Mouse (Mus musculus) right cerebral cortex, postnatal 4 days (tissue): Measurements from ENCODE around the gene Cbx6.
"Not testable (repeated sequence)": the region's sequence is repeated elsewhere in the genome, so short reads cannot be mapped to it uniquely, and the experiment has no call there.

ENCODE experiments used
- DNase-seq: peaks from one replicate; pipeline ENCODE4 v3.0.0-alpha.2; 2022

Gene Cbx6

DNA sequence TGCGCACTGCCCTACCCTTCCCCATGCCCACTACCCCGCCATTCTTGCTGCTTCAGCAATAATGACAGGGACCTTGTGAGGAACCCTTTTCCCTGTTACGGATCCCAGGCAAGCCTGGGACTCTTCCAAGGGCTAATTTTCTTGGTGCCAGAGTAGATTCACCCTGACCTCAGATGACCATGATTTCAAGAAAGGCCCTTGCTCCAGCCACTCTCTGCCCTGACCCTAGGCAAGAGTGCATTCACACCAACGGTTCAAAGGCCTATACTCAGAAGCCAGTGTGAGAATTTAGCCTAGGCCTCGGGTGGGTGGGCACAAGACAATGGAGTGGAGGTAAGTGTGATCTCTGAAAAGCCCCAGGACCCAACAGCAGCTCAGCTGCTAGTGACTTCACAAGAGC, 5.1 kb downstream of the Cbx6 start:
- DNase-seq: no peak

DNA sequence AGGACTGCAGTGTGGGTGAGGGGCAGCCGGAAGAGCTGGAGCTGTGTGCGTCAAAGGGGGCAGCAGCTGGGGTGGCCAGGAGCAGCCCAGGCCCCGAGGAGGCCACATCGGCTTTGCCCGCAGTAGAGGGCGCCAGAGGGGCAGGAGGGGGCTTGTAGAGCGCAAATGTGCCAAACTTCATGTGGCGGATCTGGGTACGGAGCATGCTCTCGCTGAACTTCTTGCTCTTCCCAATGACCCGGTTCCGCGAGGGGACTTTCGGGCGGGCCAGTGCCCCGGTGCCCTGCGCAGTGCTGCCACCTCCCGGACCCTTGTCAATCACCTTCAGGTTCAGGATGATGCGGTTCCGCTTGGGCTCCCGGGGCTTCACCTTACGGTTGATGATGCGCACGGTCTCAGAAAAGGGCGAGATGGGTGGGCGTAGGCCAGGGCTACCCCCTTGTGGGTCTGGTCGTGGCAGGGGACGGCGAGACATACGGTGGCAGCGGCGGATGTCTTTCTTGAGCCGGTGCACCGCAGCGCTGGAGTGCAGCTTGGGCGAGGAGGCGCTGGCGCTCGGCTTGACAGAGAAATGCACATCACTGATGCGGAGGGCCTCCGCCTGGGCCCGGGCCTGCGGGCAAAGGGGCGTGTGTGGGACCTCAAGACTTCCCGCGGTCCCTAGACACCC, 6.0 kb downstream of the Cbx6 start:
- DNase-seq: peak; percentile 62

DNA sequence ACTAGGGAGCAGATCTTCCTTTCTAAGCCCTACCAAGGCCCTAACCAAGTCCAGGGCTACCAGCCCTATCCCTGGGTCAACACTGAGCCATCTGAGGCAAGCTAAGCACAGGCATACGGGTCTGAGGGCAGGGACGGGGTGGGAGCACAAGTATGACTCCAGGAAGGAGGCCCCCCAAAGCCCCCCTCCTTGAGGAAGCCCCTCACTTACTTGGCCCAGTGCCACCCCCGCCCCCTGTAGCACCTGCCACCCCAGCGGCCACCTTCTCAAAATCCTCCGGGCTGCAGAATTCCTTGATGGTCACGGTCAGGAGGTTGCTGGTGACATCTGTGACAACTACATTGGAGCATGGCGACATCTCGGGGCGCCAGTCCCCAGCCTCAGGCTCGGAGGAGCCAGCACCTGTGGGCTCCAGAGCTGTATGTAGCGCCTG, 6.7 kb downstream of the Cbx6 start:
- DNase-seq: peak; percentile 36

DNA sequence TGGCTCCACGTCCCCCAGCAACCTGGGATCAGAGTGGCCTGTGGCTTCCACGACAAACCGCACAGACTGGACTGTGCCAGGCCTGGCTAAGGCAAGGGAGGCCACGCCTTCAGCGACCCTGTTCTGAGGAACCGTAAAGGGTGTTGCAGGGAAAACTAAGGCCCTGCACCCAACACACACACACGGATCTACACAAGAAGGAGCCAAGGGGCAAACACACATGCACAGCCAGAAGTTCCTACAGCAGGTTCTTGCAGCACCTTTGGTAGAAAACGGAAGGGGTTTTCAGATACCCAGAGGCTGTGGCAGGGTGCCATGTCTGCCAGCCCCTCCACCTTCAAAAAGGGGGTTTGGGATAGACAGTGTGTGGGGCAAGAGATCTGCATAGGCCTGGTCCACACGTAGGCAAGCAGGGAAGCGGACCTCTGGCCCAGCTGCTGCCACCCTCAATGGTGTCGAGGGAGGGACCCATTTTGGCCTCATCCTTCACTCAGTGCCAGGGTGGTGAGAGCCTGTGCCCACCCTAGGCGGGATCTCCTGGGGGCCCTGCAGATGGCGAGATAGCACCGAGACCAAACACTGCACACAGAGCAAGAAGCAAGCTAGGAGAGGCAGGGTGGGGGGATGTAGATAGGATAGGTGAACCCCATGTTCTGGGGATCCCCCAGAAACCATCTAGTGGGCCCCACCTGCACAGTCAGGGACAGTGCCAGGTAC, 7.3 kb downstream of the Cbx6 start:
- peak; percentile 18 for DNase-seq

DNA sequence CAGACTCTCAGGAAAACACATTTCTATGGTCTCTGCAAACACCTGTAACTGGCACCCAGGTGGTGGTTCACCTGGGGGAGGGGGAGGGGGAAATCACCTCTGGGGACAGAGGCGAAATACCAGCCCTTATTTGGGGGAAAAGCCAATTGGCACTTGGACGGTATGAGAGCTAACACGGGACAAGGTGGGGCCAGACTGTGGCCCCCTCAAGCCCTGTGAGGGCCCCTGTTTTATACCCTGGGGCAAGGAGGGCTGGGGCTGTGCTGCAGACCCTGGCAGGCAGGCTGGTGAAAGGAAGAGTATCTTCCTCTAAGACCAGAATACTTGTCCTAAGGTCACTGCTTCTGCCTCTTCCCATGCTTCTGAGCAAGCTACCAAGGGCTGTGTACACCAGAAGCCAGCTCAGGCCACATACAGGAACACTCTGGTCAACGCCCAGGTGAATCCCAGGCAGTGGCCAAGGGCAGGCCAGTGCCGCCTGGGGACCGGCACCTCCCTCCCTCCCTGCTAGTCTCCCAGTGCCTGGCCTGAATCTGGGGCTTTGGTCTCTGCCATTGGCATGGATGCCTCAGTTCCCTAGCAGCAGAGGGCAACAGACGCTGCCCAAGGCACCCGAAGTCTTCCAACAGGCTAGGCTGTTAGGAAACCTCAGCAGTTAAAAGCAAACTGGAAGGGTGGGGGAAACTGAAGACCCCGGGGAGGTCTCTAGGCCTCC, 8.1 kb downstream of the Cbx6 start:
- DNase-seq: no peak

DNA sequence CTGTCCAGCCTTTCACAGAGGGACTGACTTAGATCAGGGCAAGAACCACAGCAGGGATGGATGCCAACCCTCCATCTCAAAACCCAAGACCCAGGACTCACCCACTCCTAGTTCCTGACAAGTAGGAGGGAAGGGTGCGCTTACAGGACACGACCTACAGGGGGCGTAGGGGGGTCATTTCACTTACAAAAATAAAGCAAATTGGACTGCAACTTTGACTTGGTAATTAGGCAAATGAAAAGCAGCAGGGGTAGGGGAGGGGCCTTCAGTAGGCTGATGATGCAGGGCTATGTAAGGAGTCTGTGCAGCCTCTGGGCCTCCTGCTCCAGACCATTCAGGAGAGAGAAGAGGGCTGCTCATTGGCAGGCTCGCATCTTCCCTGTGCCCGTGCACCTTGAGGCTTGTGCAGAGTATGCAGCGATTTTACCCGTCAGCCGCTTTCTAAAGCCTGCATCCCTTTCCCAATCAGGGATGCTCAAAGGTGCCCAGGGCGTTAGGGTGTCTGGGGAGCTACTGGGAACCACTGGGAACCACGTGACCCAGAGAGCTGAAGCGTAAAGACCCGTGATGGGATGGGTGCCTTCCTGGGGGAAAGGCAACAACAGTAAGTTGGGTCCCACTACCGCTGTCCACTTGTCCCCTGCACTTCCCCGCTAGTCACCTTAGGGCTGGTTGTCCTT, 9.2 kb downstream of the Cbx6 start:
- peak; percentile 45 for DNase-seq

DNA sequence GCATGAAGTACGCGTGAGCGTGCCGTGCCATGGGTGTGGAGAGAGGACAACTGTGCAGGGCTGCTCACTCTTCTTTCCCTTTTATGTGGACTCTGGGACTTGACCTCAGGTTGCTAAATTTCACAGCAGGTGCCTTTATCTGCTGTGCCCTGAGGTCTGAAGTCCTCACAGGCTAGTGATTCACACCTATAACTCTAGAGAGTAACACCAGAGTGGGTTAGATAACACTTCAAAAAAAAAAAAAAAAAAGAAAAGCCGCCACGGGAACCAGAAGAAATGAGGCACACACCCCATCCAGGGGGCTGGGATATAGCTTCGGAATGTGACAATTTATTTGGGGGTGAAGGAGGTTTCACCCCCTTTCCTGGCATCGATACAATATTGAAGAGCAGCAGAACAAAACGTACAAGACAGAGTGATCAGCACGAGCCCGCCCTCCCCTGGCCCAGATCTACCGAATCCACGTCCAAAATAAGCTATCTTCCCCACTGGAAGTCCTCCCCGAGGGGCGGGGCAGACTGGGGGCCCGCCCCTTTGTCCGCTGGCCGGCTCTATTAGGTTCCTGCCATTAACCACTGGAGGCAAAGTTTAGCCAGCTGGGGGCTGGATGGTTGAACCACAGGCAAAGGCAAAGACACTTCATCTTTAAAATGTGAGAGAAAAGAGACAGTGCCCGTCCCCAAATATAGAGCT, 10.8 kb downstream of the Cbx6 start:
- DNase-seq: no peak

DNA sequence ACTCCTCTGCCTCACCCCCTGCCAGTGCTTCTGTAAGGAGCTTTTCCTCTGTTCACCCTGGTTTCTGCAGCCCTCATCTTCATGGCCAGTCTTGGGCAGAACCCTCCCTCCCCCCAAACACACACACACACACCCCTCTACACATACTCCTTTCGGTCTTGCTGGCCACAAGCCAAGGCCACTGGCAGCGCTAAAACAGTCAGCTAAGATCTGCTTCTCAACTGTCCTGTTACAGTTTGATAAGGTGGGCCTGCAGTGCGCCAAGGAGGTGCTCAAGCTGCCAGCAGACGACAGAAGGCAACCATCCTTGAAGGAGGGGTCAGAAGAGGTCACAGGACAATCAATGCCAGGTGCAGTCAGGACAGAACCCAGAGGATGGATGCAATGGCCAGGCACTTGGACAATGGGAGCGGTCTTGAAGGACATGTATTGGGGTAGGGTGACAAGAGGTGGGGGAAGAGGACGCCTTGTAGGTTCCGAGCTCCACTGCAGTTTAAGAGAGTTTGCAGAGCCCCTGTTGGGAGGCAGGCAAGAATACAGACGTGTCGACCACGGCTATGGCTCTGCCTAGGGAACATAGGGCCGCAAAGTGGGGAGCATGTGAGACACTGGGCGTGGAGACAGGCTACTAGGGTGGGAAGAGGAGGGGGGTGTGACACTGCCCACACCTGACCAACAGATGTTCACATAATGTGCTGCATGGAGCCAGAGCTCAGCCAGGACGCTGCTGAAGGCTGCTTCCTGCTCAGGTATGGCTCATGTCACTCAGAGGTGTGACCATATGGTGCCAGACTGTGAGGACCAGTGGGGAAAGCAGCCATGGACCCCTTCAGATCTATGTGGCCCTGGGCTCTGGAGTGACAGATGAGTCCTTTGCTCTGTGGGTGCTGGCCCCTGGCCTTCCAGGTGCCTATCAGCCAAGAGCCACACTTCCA, 12.0 kb downstream of the Cbx6 start:
- DNase-seq: peak; percentile 34

DNA sequence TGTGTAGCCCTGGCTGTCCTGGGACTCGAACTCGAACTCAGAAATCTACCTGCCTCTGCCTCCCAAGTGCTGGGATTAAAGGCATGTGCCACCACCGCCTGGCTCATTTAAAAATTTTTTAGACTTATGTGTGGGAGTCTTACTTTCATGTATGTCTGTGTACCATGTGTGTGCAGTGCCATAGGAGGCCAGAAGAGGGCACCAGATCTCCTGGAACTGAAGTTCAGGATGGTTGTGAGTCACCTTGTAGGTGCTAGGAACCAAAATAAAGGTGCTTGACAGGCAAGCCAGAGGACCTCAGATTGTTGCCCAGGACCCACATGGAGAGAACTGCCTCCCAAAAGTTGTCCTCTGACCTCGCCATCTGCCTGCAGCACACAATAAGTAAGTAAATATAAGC, 16.2 kb downstream of the Cbx6 start:
- DNase-seq: no peak

DNA sequence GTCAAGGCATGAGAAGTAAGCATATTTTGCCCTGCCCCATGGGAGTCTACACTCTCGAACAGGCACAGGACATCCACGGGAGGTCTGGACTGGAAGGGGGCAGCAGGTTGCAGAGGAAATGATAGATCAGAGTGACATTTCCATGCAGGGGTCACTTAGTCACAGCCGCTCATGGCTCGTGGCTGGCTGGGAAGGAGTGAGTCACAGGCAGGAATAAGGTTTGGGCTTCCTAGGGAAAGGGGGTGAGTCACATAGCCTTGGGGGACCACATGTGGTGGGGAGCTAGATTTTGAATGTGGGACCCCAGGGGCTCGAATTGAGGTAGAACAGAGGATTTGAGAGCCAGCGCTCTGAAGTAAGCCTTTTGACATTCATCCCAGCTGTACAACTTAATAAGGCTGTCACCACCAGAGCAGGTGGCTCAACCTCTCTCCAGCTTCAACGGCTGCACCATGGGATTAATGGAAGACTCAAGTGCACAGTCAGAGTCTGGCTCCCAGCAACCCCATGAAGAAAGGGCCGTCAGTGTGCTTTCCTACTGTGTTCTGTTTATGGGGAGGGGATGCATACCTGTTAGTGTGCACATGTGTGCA, 20.7 kb downstream of the Cbx6 start:
- DNase-seq: no peak

DNA sequence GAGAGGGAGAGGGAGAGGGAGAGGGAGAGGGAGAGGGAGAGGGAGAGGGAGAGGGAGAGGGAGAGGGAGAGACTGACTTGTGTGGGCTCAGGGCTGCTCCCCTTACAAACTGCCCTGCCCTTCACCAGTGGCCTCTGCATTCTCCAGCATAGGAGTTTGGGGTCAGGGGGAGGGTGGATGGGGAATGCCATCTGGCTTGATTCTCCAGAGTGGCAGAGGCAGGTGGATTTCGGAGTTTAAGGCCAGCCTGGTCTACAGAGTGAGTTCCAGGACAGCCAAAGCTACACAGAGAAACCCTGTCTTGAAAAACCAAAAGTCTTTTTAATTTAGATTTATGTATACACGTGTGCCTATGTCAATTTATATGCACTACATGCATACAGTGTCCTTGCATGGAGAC, 21.6 kb downstream of the Cbx6 start:
- DNase-seq: not testable (repeated sequence)

DNA sequence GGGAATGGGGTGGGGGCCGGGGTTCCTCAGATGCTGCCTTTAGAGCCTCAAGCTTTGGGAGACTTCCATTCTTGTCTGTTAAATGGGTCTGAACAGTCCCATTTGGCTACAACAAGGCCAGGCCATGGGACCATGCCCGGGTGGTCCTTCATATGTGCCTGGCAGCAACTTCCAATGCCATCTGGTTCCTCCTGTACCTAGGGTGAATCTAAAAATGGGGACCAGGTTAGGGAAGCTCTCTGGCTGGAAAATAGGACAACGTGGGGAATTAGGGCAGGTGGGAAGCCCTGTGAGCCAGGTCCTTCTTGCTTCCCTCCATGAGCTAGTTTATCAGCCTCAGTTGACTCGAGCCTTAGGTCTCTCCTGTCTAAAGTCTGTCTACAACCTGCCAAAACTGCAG, 23.5 kb downstream of the Cbx6 start:
- DNase-seq: no peak

DNA sequence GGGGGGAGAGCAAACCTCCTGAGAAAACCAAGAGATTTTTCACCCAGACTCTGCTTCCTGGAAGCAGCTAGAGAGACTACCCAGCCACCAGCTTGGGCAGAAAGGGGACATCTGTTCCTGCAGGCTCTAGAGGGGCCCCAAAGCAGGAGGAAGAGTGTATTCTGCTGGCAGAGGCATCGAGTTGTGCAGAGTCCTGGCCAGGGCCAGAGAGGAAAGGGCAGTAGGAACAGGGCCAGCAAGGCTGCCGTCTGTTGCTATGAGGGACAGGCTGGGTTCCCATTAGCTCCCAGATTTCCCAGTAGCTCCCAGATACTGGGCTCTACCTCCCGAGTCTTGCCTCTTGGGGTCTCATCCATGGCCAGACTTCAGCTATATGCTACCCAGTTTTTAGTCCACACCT, 24.4 kb downstream of the Cbx6 start:
- DNase-seq: no peak

DNA sequence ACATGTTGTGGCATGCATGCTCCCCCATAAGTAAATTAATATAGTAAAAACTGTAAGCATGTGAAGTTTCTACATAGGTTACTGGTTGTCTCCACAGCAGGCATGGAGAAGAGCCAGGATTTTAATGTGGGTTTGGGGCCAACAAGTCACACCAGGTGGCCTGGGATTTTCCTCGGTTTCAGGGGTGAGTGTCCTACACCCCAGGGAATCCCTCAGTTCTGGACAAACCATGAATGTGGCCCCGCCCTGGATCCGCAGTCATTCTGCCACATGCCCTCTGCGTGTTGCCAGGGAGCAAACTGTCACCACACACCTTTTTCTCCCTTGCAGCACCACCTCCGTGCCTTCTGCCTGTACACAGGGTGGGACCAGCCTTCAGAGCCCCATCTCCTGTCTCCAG, 25.8 kb downstream of the Cbx6 start:
- DNase-seq: no peak

DNA sequence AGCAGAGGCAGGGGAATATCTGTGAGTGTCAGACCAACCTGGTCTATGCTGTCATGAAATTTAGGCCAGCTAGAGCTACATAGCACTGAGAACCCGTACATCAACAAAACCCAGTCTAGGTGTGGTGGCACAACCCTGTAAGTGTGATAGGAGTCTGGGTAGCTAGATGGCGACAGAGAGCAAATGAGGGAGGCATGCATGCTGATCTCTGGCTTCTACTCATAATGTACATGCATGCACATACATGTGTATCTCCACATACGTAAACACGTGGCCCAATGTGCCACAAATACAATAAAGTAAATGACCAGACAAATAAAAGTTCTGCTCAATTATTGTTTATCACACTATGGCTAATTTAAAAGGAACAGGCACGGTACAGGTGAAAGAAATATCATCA, 26.4 kb downstream of the Cbx6 start:
- peak; percentile 63 for DNase-seq

DNA sequence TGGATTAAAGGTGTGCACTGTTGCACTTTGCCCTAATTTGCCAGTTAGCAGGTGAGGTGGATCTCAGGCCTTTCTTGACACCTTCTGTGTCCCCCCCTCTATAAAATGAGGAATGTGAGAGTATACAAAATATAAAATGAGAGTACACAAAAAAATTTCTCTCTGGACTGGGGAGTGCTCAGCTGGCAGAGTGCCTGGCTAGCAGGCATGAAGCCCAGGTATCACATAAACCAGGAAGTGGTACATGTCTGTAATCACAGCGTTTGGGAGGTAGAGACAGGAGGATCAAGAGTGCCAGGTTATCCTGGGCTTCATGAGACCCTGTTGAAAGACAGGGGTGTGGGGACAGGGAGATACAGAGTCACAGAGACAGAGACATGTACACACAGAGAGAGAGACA, 27.4 kb downstream of the Cbx6 start:
- DNase-seq: no peak

DNA sequence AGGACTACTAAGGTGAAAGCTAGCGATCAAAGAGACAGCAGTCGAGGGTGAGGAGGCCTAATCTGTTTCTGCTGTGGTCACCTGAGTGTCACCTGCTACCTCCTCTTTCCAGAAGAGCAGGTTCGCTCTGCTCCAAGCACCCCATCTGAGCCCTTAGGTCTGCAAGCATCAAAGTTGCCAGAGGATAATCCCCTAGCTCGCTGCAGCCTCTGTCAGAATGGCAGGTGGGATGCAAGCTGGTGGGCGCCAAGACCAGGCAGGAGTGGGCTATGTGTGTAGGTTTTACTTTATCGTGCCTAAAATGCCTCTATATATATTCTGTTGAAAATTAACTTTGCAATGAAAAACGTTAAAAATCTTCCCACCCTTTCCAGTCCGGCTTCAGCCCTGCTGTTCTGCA, 29.2 kb downstream of the Cbx6 start:
- DNase-seq: no peak

DNA sequence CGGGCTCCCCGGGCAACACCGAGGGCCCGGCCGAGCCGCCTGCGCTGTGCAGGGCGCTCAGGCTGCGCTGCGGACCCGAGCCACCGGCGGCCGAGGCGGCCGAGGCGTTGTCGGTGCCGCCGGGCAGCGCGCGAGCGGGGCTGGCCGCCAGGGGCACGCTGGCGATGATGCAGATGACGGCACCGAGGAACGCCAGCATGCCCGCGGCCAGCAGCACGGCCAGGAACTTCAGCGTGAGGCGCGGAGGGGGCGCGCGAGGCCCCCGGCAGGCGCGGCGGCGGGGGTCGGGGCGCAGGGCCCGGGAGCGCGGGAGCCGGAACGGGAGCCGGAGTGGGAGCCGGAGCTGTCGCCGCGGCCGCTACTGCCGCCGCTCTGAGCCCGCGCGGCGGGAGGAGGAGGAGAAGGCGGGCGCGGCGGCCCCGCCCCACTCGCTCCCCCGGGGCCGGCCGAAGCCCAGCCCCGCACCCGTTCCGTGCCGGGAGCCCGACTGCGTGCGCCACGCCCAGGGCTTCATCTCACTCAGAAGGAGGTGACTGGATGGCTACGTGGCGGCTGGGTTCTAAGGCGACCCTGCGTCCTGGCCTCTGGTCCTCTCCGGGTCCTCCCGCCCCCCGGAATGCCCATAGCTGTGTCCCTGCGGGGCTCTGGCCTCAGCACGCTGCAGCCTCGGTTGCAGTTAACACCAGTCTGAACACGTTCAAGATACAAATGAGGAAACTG, 30.0 kb downstream of the Cbx6 start, which contains the start of gene Nptxr:
Gene Nptxr (minus strand): TSS at position 415 of the 720 bp plus-strand sequence.
- peak; percentile 67 for DNase-seq

DNA sequence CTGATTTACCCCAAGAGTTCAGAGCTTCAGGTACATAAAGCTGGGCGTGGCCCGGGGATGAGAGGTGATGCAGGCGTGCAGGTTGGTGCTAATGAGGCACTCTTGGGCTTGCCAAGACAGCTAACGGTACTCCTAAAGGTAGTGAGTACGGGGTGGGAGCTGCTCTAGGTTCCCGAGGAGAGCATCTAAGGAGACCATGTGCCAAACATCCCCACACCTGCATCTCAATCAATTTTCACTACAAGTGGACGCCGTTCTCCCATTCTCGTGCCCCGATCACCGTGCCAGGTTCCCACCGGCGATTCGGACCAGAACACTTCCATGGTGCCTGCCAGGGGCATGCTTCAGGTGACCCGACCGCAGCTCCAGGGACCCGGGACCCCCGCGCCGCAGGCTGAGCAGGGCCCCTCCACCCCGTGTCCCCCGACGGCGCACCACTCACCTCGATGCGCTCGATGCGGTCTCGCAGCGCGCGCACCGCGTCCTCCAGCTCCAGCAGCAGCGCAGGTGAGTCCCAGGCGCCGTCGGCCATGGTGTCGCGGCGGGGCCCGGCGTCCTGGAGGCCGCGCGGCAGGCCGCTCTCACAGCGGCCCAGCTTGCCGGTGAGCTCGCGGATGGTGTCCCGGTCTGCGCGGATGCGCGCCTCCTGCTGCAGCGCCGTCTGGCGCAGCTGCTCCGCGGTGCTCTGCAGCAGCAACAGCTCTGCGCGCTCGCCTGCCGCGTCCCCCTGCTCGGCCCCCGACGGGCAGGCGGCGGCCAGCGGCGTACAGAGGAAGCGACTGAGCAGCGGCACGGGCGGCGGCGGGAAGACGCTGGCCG, 30.7 kb downstream of the Cbx6 start:
- DNase-seq: peak; percentile 34

DNA sequence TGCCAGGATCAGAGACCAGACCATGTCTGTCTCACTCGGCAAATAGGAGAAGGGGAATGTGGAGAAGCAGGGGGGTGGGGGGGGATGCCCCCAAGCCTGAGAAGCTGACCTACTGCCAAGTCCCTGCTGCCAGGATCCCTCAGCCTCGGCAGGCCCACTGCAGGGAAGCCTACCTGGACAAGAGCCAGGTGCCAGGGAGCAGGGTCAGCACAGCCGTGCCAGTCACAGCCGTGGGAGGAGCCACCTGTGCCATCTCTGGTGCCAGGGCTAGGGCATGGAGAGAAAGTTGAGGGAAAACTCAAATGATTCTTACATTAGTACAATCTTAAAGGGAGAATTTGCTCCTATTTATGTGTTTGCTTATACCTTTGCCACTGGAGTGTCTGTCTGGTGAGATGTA, 32.2 kb downstream of the Cbx6 start:
- no peak for DNase-seq
